Mouse (Mus musculus): ENCODE data around the gene Chic1. TPM values are rescaled to one million over a fixed set of nuclear protein-coding genes. Genes with fewer than 3 reads are reported as not detected.

Chic1 gene
- 4.6 and 6.5 TPM in 2 replicates for polyA plus RNA-seq (2021; fragmentation: Nextera tagmentation)
- long read RNA-seq, experiment 1, full-length matches to known transcripts: 13 of 27 reads
- long read RNA-seq, experiment 1, partial matches to known transcripts: 1 of 27 reads
- long read RNA-seq, experiment 1, other reads (novel, unspliced or antisense): 13 of 27 reads
- long read RNA-seq, experiment 2, full-length matches to known transcripts: 11 of 22 reads
- long read RNA-seq, experiment 2, partial matches to known transcripts: 2 of 22 reads
- long read RNA-seq, experiment 2, other reads (novel, unspliced or antisense): 9 of 22 reads

GRCm38 (mm10) chrX:103356287-103356686 is at the start of gene Chic1:
TSS of gene Chic1 (plus strand) at chrX:103356476.

GRCm38 (mm10) chrX:103321146-103321545 is 35.1 kb upstream of the Chic1 start, which contains the start of gene Cdx4:
TSS of gene Cdx4 (plus strand) at chrX:103321398.

GRCm38 (mm10) chrX:103414167-103414566 is 57.9 kb downstream of the Chic1 start, which contains the start of gene Tsx:
TSS of gene Tsx (plus strand) at chrX:103414467.

GRCm38 (mm10) chrX:103421710-103422109 is 65.4 kb downstream of the Chic1 start, which contains the start of gene Gm26992:
TSS of gene Gm26992 (plus strand) at chrX:103422010.

Other genes with a start within 250 kb of the Chic1 start
- 64.2 and 66.8 TPM in 2 replicates for gene Nap1l2, start 169.8 kb upstream of the Chic1 start, polyA plus RNA-seq (2021; fragmentation: Nextera tagmentation)
- not detected in 2 replicates for gene Cdx4, start 35.1 kb upstream of the Chic1 start, polyA plus RNA-seq (2021; fragmentation: Nextera tagmentation)
- not detected in 2 replicates for gene Tsx, start 58.0 kb downstream of the Chic1 start, polyA plus RNA-seq (2021; fragmentation: Nextera tagmentation)
- gene Gm26992, start 65.5 kb downstream of the Chic1 start, polyA plus RNA-seq (2021; fragmentation: Nextera tagmentation): not detected in 2 replicates

Measured in layer of hippocampus, adult 6 months (tissue).